8 mouse cellular contexts compared by ENCODE assay signal in the genomic region with DNA sequence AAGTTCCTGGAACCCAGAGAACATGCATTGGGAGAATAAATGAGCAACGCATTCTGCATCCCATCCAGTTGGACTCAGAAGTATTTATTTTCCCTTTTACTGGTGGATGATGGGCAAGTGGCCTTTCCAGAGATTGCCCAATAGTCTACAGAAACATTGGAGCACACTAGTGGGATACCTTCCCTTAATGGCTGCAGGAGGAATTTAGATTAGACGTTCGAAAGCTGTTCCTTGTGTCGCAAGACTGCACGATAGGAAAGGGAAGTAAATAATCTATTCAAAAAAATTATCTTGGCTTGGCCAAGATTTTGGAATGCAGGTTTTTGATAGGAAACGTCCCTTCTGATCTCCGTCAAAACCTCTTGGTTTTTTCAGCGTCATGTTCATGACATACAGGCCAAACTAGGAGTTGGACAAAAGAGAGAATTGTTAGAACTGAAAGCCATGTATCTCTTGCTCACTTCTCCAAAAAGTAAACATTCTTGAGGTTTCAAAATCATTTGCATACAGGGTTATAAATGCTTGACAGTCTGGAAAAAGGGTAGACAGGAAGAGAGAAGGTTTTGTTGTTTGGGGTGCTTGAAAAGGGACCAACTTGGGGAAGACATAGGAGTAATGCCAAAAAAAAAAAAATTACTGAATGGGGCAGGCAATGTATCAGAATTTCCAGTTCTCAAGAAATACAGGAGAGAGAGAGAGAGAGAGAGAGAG. TPM values are rescaled to one million over a fixed set of nuclear protein-coding genes. Genes with fewer than 3 reads are reported as not detected.
DNase-seq lines count a peak whose midpoint lies in the region; ATAC-seq and TF ChIP-seq lines count a peak whose summit lies in the region.

No protein-coding gene starts in this region.

- 48% methylated on average over 8 of the region's 8 CpGs for WGBS in heart, embryonic 12.5 days
- 31% methylated on average over 8 of the region's 8 CpGs for WGBS in liver, embryonic 14.5 days (ENCODE audit: insufficient replicate concordance)

- ATAC-seq in heart, embryonic 12.5 days (ENCODE audit: insufficient number of reproducible peaks, low FRiP score) = no peak
- ATAC-seq in liver, embryonic 14.5 days (ENCODE audit: insufficient read depth) = no peak
- no peak for ATAC-seq in megakaryocyte-erythroid progenitor cell, adult 5-6 weeks (replicated peaks; ENCODE audit: low FRiP score, low TSS enrichment, poor library complexity, severe bottlenecking)

- H3K4me1 ChIP-seq in heart, embryonic 12.5 days (replicated peaks) = peaks cover 22% of the 10 kb centered on the region
- H3K4me1 ChIP-seq in liver, embryonic 14.5 days (replicated peaks; ENCODE audit: control insufficient read depth in 2 of 2, insufficient read depth in 2 of 2, low read length in 1 of 2) = peaks cover 24 to 33% of the 10 kb centered on the region in 2 experiments

- H3K4me3 ChIP-seq in heart, embryonic 12.5 days = peak overlapping the region; percentile 88
- peak overlapping the region; percentile 80 to 88; a peak in 3 of 4 replicates for H3K4me3 ChIP-seq in liver, embryonic 14.5 days (ENCODE audit: insufficient read depth in 1 of 2, low read depth in 2 of 2, low read length in 2 of 2)

- H3K27ac ChIP-seq in heart, embryonic 12.5 days (ENCODE audit: poor library complexity, severe bottlenecking) = peak overlapping the region; percentile 100
- peak overlapping the region; percentile 4 for H3K27ac ChIP-seq in liver, embryonic 14.5 days

- H3K9me3 ChIP-seq in heart, embryonic 12.5 days (replicated peaks) = no peaks in the 10 kb centered on the region; the same call in 1 of the 2 replicates
- H3K9me3 ChIP-seq in liver, embryonic 14.5 days (ENCODE audit: control insufficient read depth, low read length) = no peaks in the 10 kb centered on the region

- H3K27me3 ChIP-seq in heart, embryonic 12.5 days (replicated peaks) = no peaks in the 10 kb centered on the region
- no peaks in the 10 kb centered on the region for H3K27me3 ChIP-seq in liver, embryonic 14.5 days (ENCODE audit: control insufficient read depth, insufficient read depth, low read length)
- H3K27me3 ChIP-seq in splenic B cell, adult 2 months (ENCODE audit: control insufficient read depth, insufficient read depth, low read length, poor library complexity, severe bottlenecking) = no peaks in the 10 kb centered on the region

- peak overlapping the region; percentile 84 for H3K4me2 ChIP-seq in heart, embryonic 12.5 days
- H3K4me2 ChIP-seq in liver, embryonic 14.5 days (ENCODE audit: low read depth) = peak overlapping the region; percentile 99

- TF ChIP-seq EP300 in liver, embryonic 14.5 days (IDR thresholded peaks at IDR 0.05; ENCODE audit: low read depth) = no peak

- TF ChIP-seq CTCF in liver, embryonic 14.5 days (IDR thresholded peaks at IDR 0.05; ENCODE audit: low read depth) = no peak

- peak; percentile 2 for DNase-seq in retina, postnatal 1 day
- DNase-seq in retina, embryonic 14.5 days (ENCODE audit: low spot score) = no peak
- no peak for DNase-seq in liver, embryonic 14.5 days (ENCODE audit: low read depth in 3 of 3, low spot score in 3 of 3)
- peak; percentile 53 for DNase-seq in splenic B cell, adult 2 months (ENCODE audit: low read depth, low spot score)
- DNase-seq in right cerebral cortex, adult 18-20 months = no peak
- DNase-seq in spleen, adult 12 weeks (ENCODE audit: low spot score) = no peak

- peak overlapping the region; percentile 80 for H3K9ac ChIP-seq in heart, embryonic 12.5 days
- H3K9ac ChIP-seq in liver, embryonic 14.5 days (replicated peaks) = peak overlapping the region; percentile 83

- H3K36me3 ChIP-seq in heart, embryonic 12.5 days = no peaks in the 10 kb centered on the region; the same call in 1 of the 2 replicates
- peaks cover 3% of the 10 kb centered on the region; the same call in 1 of the 2 replicates for H3K36me3 ChIP-seq in liver, embryonic 14.5 days (replicated peaks; ENCODE audit: control insufficient read depth, insufficient read depth, low read depth)
- no peaks in the 10 kb centered on the region for H3K36me3 ChIP-seq in splenic B cell, adult 2 months (ENCODE audit: control insufficient read depth, insufficient read depth, low read length, poor library complexity, severe bottlenecking)

RNA-seq across cellular contexts. Expression of a gene that starts 2.0 kb away (rescaled TPM):
- 48.5 and 49.6 TPM in 2 replicates for polyA plus RNA-seq in heart, embryonic 12.5 days (2016; fragmentation: Nextera tagmentation; extraction: Ambion mirVana)
- 17.8 and 18.2 TPM in 2 replicates for polyA plus RNA-seq in liver, embryonic 14.5 days (2012; rRNA removed)
- 12.3 and 12.7 TPM in 2 replicates for polyA plus RNA-seq in liver, embryonic 14.5 days (2014; fragmentation: Nextera tagmentation; extraction: Ambion mirVana)
- total RNA-seq in megakaryocyte-erythroid progenitor cell, adult 5-6 weeks (2014; fragmentation: Nextera tagmentation) = 10.1 and 13.7 TPM in 2 replicates
- 10.1 and 36.8 TPM in 2 replicates for total RNA-seq in megakaryocyte-erythroid progenitor cell, adult 5-6 weeks (2017)

Comparison
In these comparisons a context has a peak if more than half of its experiments do, and no peak if none do; other contexts are left out.
1. DNase-seq: peak in retina, postnatal 1 day (single experiment) and splenic B cell, adult 2 months (single experiment); none in retina, embryonic 14.5 days (single experiment), liver, embryonic 14.5 days (0 of 3), right cerebral cortex, adult 18-20 months (single experiment) and spleen, adult 12 weeks (single experiment).